Mouse (Mus musculus): Measurements from ENCODE around the gene Eaf2. TPM values are rescaled to one million over a fixed set of nuclear protein-coding genes. Genes with fewer than 3 reads are reported as not detected.
"Not testable (repeated sequence)": the region's sequence is repeated elsewhere in the genome, so short reads cannot be mapped to it uniquely, and the experiment has no call there.

Eaf2 gene
- polyA plus RNA-seq, 1 experiment: 9.2 TPM

GRCm38 (mm10) chr16:36884881-36885280 is 10.1 kb upstream of the Eaf2 start:
- H3K27ac ChIP-seq (replicated peaks; ENCODE audit: low read depth, low read length): no peak overlapping the region
- H3K4me1 ChIP-seq (ENCODE audit: control insufficient read depth, insufficient read depth, insufficient read length, low read length): no peaks in the 10 kb centered on the region; the same call in 1 of the 2 replicates
- H3K4me3 ChIP-seq (ENCODE audit: insufficient read depth, low read depth, low read length): no peak overlapping the region

- Histone ChIP-seq H3K4me1 (ENCODE audit: control insufficient read depth, insufficient read depth, insufficient read length, low read length) (no peaks in the 10 kb centered on the region; the same call in 1 of the 2 replicates), H3K27ac (replicated peaks; ENCODE audit: low read depth, low read length) (no peak overlapping the region)
Observed at GRCm38 (mm10) chr16:36882737-36883343, 8.0 kb upstream of the Eaf2 start.

GRCm38 (mm10) chr16:36877316-36877715 is 2.5 kb upstream of the Eaf2 start:
- Histone ChIP-seq H3K4me3 (ENCODE audit: insufficient read depth, low read depth, low read length) (no peak overlapping the region), H3K4me1 (ENCODE audit: control insufficient read depth, insufficient read depth, insufficient read length, low read length) (no peaks in the 10 kb centered on the region; the same call in none of the 2 replicates), H3K27ac (replicated peaks; ENCODE audit: low read depth, low read length) (no peak overlapping the region)

More at GRCm38 (mm10) chr16:36882737-36883343, 8.0 kb upstream of the Eaf2 start:
- no peak overlapping the region for H3K4me3 ChIP-seq (ENCODE audit: insufficient read depth, low read depth, low read length)

- H3K4me1 ChIP-seq (ENCODE audit: control insufficient read depth, insufficient read depth, insufficient read length, low read length): no peaks in the 10 kb centered on the region; the same call in none of the 2 replicates
- H3K4me3 ChIP-seq (ENCODE audit: insufficient read depth, low read depth, low read length): peak overlapping the region; percentile 73
- H3K27ac ChIP-seq (replicated peaks; ENCODE audit: low read depth, low read length): peak overlapping the region; percentile 78
Observed at GRCm38 (mm10) chr16:36875276-36875851, 561 bp upstream of the Eaf2 start.

- Histone ChIP-seq H3K4me3 (ENCODE audit: insufficient read depth, low read depth, low read length) (no peak overlapping the region), H3K4me1 (ENCODE audit: control insufficient read depth, insufficient read depth, insufficient read length, low read length) (no peaks in the 10 kb centered on the region; the same call in 1 of the 2 replicates), H3K27ac (replicated peaks; ENCODE audit: low read depth, low read length) (no peak overlapping the region)
Observed at GRCm38 (mm10) chr16:36869442-36869841, 5.4 kb downstream of the Eaf2 start.

- H3K4me3 ChIP-seq (ENCODE audit: insufficient read depth, low read depth, low read length): no peak overlapping the region
- H3K4me1 ChIP-seq (ENCODE audit: control insufficient read depth, insufficient read depth, insufficient read length, low read length): no peaks in the 10 kb centered on the region
- no peak overlapping the region for H3K27ac ChIP-seq (replicated peaks; ENCODE audit: low read depth, low read length)
Observed at GRCm38 (mm10) chr16:36863585-36863984, 11.2 kb downstream of the Eaf2 start.

GRCm38 (mm10) chr16:36851202-36851601 is 23.6 kb downstream of the Eaf2 start:
- no peak overlapping the region for H3K4me3 ChIP-seq (ENCODE audit: insufficient read depth, low read depth, low read length)
- no peaks in the 10 kb centered on the region for H3K4me1 ChIP-seq (ENCODE audit: control insufficient read depth, insufficient read depth, insufficient read length, low read length)
- H3K27ac ChIP-seq (replicated peaks; ENCODE audit: low read depth, low read length): no peak overlapping the region

GRCm38 (mm10) chr16:36846894-36847293 is 27.9 kb downstream of the Eaf2 start:
- H3K27ac ChIP-seq (replicated peaks; ENCODE audit: low read depth, low read length); H3K4me1 ChIP-seq (ENCODE audit: control insufficient read depth, insufficient read depth, insufficient read length, low read length); H3K4me3 ChIP-seq (ENCODE audit: insufficient read depth, low read depth, low read length): not testable (repeated sequence)

GRCm38 (mm10) chr16:36828820-36829219 is 46.0 kb downstream of the Eaf2 start:
- peak overlapping the region; percentile 98 for H3K4me3 ChIP-seq (ENCODE audit: insufficient read depth, low read depth, low read length)
- H3K27ac ChIP-seq (replicated peaks; ENCODE audit: low read depth, low read length): no peak overlapping the region
- 0 out of 2 replicates have a peak, but pooled peaks cover 3% of the 10 kb centered on the region for H3K4me1 ChIP-seq (ENCODE audit: control insufficient read depth, insufficient read depth, insufficient read length, low read length)

GRCm38 (mm10) chr16:36828054-36828786 is 46.6 kb downstream of the Eaf2 start, which contains the start of gene Iqcb1:
TSS of gene Iqcb1 (plus strand) at chr16:36828385.
- Histone ChIP-seq H3K27ac (replicated peaks; ENCODE audit: low read depth, low read length) (no peak within 1 kb of the TSS), H3K4me3 (ENCODE audit: insufficient read depth, low read depth, low read length) (peak within 1 kb of the TSS; percentile 98), H3K4me1 (ENCODE audit: control insufficient read depth, insufficient read depth, insufficient read length, low read length) (0 out of 2 replicates have a peak, but pooled peaks cover 3% of the 10 kb centered on the region)

GRCm38 (mm10) chr16:36827611-36828053 is 47.2 kb downstream of the Eaf2 start:
- H3K27ac ChIP-seq (replicated peaks; ENCODE audit: low read depth, low read length): no peak overlapping the region

GRCm38 (mm10) chr16:36821474-36821873 is 53.3 kb downstream of the Eaf2 start:
- H3K4me3 ChIP-seq (ENCODE audit: insufficient read depth, low read depth, low read length): no peak overlapping the region
- peak overlapping the region; percentile 12; the same call in 1 of the 2 replicates for H3K27ac ChIP-seq (replicated peaks; ENCODE audit: low read depth, low read length)
- H3K4me1 ChIP-seq (ENCODE audit: control insufficient read depth, insufficient read depth, insufficient read length, low read length): no peaks in the 10 kb centered on the region

More at GRCm38 (mm10) chr16:36827611-36828053, 47.2 kb downstream of the Eaf2 start:
- peak overlapping the region; percentile 73 for H3K4me3 ChIP-seq (ENCODE audit: insufficient read depth, low read depth, low read length)
- 0 out of 2 replicates have a peak, but pooled peaks cover 3% of the 10 kb centered on the region for H3K4me1 ChIP-seq (ENCODE audit: control insufficient read depth, insufficient read depth, insufficient read length, low read length)

GRCm38 (mm10) chr16:36820747-36821146 is 54.1 kb downstream of the Eaf2 start:
- Histone ChIP-seq H3K27ac (replicated peaks; ENCODE audit: low read depth, low read length) (no peak overlapping the region), H3K4me3 (ENCODE audit: insufficient read depth, low read depth, low read length) (no peak overlapping the region), H3K4me1 (ENCODE audit: control insufficient read depth, insufficient read depth, insufficient read length, low read length) (no peaks in the 10 kb centered on the region)

GRCm38 (mm10) chr16:36820016-36820415 is 54.8 kb downstream of the Eaf2 start:
- H3K27ac ChIP-seq (replicated peaks; ENCODE audit: low read depth, low read length): no peak overlapping the region
- no peaks in the 10 kb centered on the region for H3K4me1 ChIP-seq (ENCODE audit: control insufficient read depth, insufficient read depth, insufficient read length, low read length)
- H3K4me3 ChIP-seq (ENCODE audit: insufficient read depth, low read depth, low read length): no peak overlapping the region

GRCm38 (mm10) chr16:36817321-36817926 is 57.4 kb downstream of the Eaf2 start:
- Histone ChIP-seq H3K4me3 (ENCODE audit: insufficient read depth, low read depth, low read length) (no peak overlapping the region), H3K27ac (replicated peaks; ENCODE audit: low read depth, low read length) (no peak overlapping the region), H3K4me1 (ENCODE audit: control insufficient read depth, insufficient read depth, insufficient read length, low read length) (no peaks in the 10 kb centered on the region)
